Mouse (Mus musculus) cerebellum, adult 2 months (tissue): ENCODE data around the gene Calhm2.

Source experiments
- CTCF ChIP-seq: fragments of 200-500 bp; IDR thresholded peaks from 2 replicates; pipeline ENCODE4 v1.5.1; 2011; ENCODE audit warnings: low read depth, mild to moderate bottlenecking, control low read depth, low read length, moderate library complexity, borderline replicate concordance; ENCODE audit not compliant: insufficient read depth
- POLR2A ChIP-seq: fragments of 200-500 bp; IDR thresholded peaks from 2 replicates; pipeline ENCODE4 v1.6.1; 2011; ENCODE audit warnings: low read length, control low read depth, borderline replicate concordance; ENCODE audit not compliant: insufficient read depth

GRCm38 (mm10) chr19:47121054-47121453 is 17.0 kb downstream of the Calhm2 start:
- TF ChIP-seq CTCF (peak; percentile 57; the same call in 1 of the 2 replicates), POLR2A (no peak)
